ENCODE assay signal across 15 mouse cellular contexts in the genomic region with DNA sequence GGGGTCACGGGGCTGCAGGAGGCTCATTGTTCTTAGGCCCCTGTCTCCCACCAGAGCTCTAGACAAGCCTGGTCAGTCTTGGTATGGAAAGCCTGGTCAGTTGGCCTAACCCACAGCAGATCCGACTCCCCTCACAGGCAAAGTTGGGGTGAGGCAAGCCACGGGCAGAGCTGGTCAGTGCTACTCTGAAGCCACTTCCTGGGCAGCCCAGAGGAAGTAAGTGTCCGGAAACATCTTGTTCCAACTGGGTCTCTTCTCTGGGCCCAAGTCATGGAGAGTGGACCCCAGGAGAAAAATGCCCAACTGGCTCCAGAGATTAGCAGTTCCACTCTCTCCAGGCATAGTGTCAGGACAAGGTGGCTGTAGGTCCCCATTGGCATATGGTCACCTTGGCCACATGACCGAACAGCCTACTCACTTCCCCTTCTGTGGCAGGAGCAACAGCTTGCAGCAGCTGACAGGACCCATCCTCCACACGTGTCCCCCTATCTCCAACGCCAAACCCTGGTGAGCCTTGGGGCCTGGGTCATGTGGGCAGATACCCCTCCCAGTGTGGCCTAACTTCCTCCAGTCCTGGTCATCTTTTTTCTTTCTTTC. TPM values are rescaled to one million over a fixed set of nuclear protein-coding genes. Genes with fewer than 3 reads are reported as not detected.
DNase-seq lines count a peak whose midpoint lies in the region; ATAC-seq and TF ChIP-seq lines count a peak whose summit lies in the region.
"Had no signal": no experiment of that assay in that cellular context is flagged by ENCODE, and none has a peak within 500 bp of the region (broad histone marks: within the 10 kb centered on the region; RNA-seq: fewer than 3 reads in every experiment).

No protein-coding gene starts in this region.

- 69% methylated on average over 7 of the region's 7 CpGs for WGBS in kidney, adult 2 months
- 82% methylated on average over 7 of the region's 7 CpGs for WGBS in embryonic facial prominence, embryonic 10.5 days
- 75% methylated on average over 7 of the region's 7 CpGs for WGBS in intestine, embryonic 15.5 days

- H3K4me1 ChIP-seq in kidney, adult 2 months (ENCODE audit: control insufficient read depth, insufficient read depth, low read length) = peaks cover 18% of the 10 kb centered on the region; the same call in 1 of the 2 replicates
- peaks cover 100% of the 10 kb centered on the region for H3K4me1 ChIP-seq in megakaryocyte, embryonic 14.5 days
- peaks cover 35% of the 10 kb centered on the region for H3K4me1 ChIP-seq in embryonic facial prominence, embryonic 10.5 days
- H3K4me1 ChIP-seq in intestine, embryonic 15.5 days (replicated peaks) = peaks cover 22% of the 10 kb centered on the region

- no peaks in the 10 kb centered on the region for H3K9me3 ChIP-seq in megakaryocyte, embryonic 14.5 days
- no peaks in the 10 kb centered on the region for H3K9me3 ChIP-seq in embryonic facial prominence, embryonic 10.5 days
- H3K9me3 ChIP-seq in intestine, embryonic 15.5 days = no peaks in the 10 kb centered on the region
- H3K9me3 ChIP-seq: midbrain, embryonic 15.5 days had no signal

- TF ChIP-seq POLR2A in kidney, adult 2 months (IDR thresholded peaks at IDR 0.05; ENCODE audit: low read depth, low read length) = no peak

- H3K4me3 ChIP-seq in kidney, adult 2 months (ENCODE audit: insufficient read depth, low read depth, low read length) = no peak overlapping the region
- peak overlapping the region; percentile 87 for H3K4me3 ChIP-seq in megakaryocyte, embryonic 14.5 days (replicated peaks)
- no peak overlapping the region for H3K4me3 ChIP-seq in embryonic facial prominence, embryonic 10.5 days
- H3K4me3 ChIP-seq in intestine, embryonic 15.5 days (replicated peaks) = no peak overlapping the region
- H3K4me3 ChIP-seq: midbrain, embryonic 15.5 days had no signal

- H3K4me2 ChIP-seq in intestine, embryonic 15.5 days (replicated peaks) = no peak overlapping the region
- H3K4me2 ChIP-seq: midbrain, embryonic 15.5 days had no signal

- H3K36me3 ChIP-seq in kidney, adult 2 months (ENCODE audit: control insufficient read depth, insufficient read depth, low read length) = no peaks in the 10 kb centered on the region
- H3K36me3 ChIP-seq in megakaryocyte, embryonic 14.5 days (replicated peaks; ENCODE audit: low read length) = peaks cover 87% of the 10 kb centered on the region
- 0 out of 2 replicates have a peak, but pooled peaks cover 3% of the 10 kb centered on the region for H3K36me3 ChIP-seq in embryonic facial prominence, embryonic 10.5 days (replicated peaks)
- no peaks in the 10 kb centered on the region for H3K36me3 ChIP-seq in intestine, embryonic 15.5 days
- H3K36me3 ChIP-seq: midbrain, embryonic 15.5 days had no signal

- no peaks in the 10 kb centered on the region for H3K27me3 ChIP-seq in kidney, adult 2 months (replicated peaks; ENCODE audit: control insufficient read depth, insufficient read depth, low read length)
- H3K27me3 ChIP-seq in megakaryocyte, embryonic 14.5 days (replicated peaks) = no peaks in the 10 kb centered on the region
- peaks cover 8% of the 10 kb centered on the region for H3K27me3 ChIP-seq in embryonic facial prominence, embryonic 10.5 days (replicated peaks; ENCODE audit: low read depth, poor library complexity, severe bottlenecking)
- no peaks in the 10 kb centered on the region for H3K27me3 ChIP-seq in intestine, embryonic 15.5 days (replicated peaks)

- H3K27ac ChIP-seq in kidney, adult 2 months (ENCODE audit: insufficient read depth, low read depth, low read length) = peak overlapping the region; percentile 3; the same call in 1 of the 2 replicates
- no peak overlapping the region for H3K27ac ChIP-seq in embryonic facial prominence, embryonic 10.5 days (replicated peaks)
- no peak overlapping the region for H3K27ac ChIP-seq in intestine, embryonic 15.5 days
- H3K27ac ChIP-seq: midbrain, embryonic 15.5 days had no signal

- no peak for TF ChIP-seq CTCF in kidney, adult 2 months (conservative IDR thresholded peaks at IDR 0.05; ENCODE audit: insufficient read depth, insufficient read length, low read depth, low read length)

- H3K9ac ChIP-seq in intestine, embryonic 15.5 days = no peak overlapping the region
- H3K9ac ChIP-seq: midbrain, embryonic 15.5 days had no signal

- no peak for ATAC-seq in intestine, embryonic 15.5 days
- ATAC-seq: CD4-positive, CD25-positive, alpha-beta regulatory T cell, adult 4 months; intestine, embryonic 16.5 days; midbrain, embryonic 15.5 days had no signal

- DNase-seq in kidney, adult 2 months = no peak
- DNase-seq in kidney, postnatal 36 days = no peak
- DNase-seq in MEL-GATA-1-ER (ENCODE audit: extremely low read depth, low read depth) = peak; percentile 16
- peak; percentile 46 to 56 for DNase-seq in cerebellum, postnatal 36 days
- no peak for DNase-seq in embryonic facial prominence, embryonic 10.5 days (ENCODE audit: low spot score)
- DNase-seq in urinary bladder, postnatal 14 days (ENCODE audit: low spot score) = no peak
- DNase-seq: heart, postnatal 10 days; layer of hippocampus, postnatal 36 days; spleen, adult 18-20 months; thymus, postnatal 36 days had no signal

RNA-seq across cellular contexts. Expression of gene Prkcd, which starts 5.9 kb away (rescaled TPM):
- 80.6 and 96.2 TPM in 2 replicates for polyA plus RNA-seq in kidney, adult 2 months (2012; rRNA removed)
- 32.1 and 64.4 TPM in 2 replicates for polyA plus RNA-seq in megakaryocyte, embryonic 14.5 days (2012; ENCODE audit: insufficient read depth, low replicate concordance)
- polyA plus RNA-seq in embryonic facial prominence, embryonic 10.5 days (2016; fragmentation: Nextera tagmentation; extraction: Ambion mirVana) = 31.6 and 37.3 TPM in 2 replicates
- 57.2 and 58.3 TPM in 2 replicates for polyA plus RNA-seq in intestine, embryonic 15.5 days (2015; fragmentation: Nextera tagmentation; extraction: Ambion mirVana)

RNA-seq across cellular contexts. Expression of gene Rft1, which starts 34.1 kb away (rescaled TPM):
- 17.6 and 18.8 TPM in 2 replicates for polyA plus RNA-seq in kidney, adult 2 months (2012; rRNA removed)
- polyA plus RNA-seq in megakaryocyte, embryonic 14.5 days (2012; ENCODE audit: insufficient read depth, low replicate concordance) = 2.6 and 9.1 TPM in 2 replicates
- polyA plus RNA-seq in embryonic facial prominence, embryonic 10.5 days (2016; fragmentation: Nextera tagmentation; extraction: Ambion mirVana) = 15.5 and 15.7 TPM in 2 replicates
- polyA plus RNA-seq in intestine, embryonic 15.5 days (2015; fragmentation: Nextera tagmentation; extraction: Ambion mirVana) = 12.6 and 15.0 TPM in 2 replicates

Comparison
In these comparisons a context has a peak if more than half of its experiments do, and no peak if none do; other contexts are left out.
1. DNase-seq: peak in MEL-GATA-1-ER (single experiment) and cerebellum, postnatal 36 days (2 of 2); none in kidney, adult 2 months (single experiment), kidney, postnatal 36 days (0 of 2), embryonic facial prominence, embryonic 10.5 days (single experiment) and urinary bladder, postnatal 14 days (single experiment).